Mouse (Mus musculus) liver, embryonic 14.5 days (tissue): ENCODE results near the gene Gins1. TPM values are rescaled to one million over a fixed set of nuclear protein-coding genes. Genes with fewer than 3 reads are reported as not detected.

ENCODE experiments used
- ATAC-seq: fragments of 200-750 bp; cut with Nextera tagmentation; 2 replicates; pipeline ENCODE4 v1.8.0; 2017; ENCODE audit warnings: moderate number of reproducible peaks, mild to moderate bottlenecking, moderate library complexity; ENCODE audit not compliant: insufficient read depth
- DNase-seq, 3 experiments: peaks; one replicate each; pipeline ENCODE4 v3.0.0-alpha.2; 2012 to 2013; ENCODE audit warnings: low read depth in 3 of 3, low spot score in 3 of 3
- H3K27ac ChIP-seq: fragments of 300-500 bp; sonication (generic); 2 replicates; pipeline ENCODE4 v1.5.1; 2014; ENCODE audit warnings: moderate library complexity, mild to moderate bottlenecking, control low read depth, inconsistent platforms
- H3K27me3 ChIP-seq: fragments of 300-500 bp; sonication (generic); 2 replicates; pipeline ENCODE4 v1.6.1; 2014; ENCODE audit warnings: mild to moderate bottlenecking, low read length, moderate library complexity; ENCODE audit not compliant: control insufficient read depth, insufficient read depth
- H3K36me3 ChIP-seq: fragments of 300-500 bp; sonication (generic); replicated peaks from 2 replicates; pipeline ENCODE4 v1.6.1; 2014; ENCODE audit warnings: low read depth; ENCODE audit not compliant: control insufficient read depth, insufficient read depth
- H3K4me1 ChIP-seq, 2 experiments: fragments of 200-500 bp in 1 of 2; fragments of 300-500 bp in 1 of 2; sonication (generic) in 1 of 2; replicated peaks; 2 replicates each; pipeline ENCODE4 v1.6.1; 2012 to 2014; ENCODE audit warnings: antibody characterized with exemption in 1 of 2, inconsistent platforms in 1 of 2, low read length in 1 of 2; ENCODE audit not compliant: control insufficient read depth in 2 of 2, insufficient read depth in 2 of 2
- H3K4me2 ChIP-seq: fragments of 300-500 bp; sonication (generic); 2 replicates; pipeline ENCODE4 v1.6.1; 2014; ENCODE audit warnings: low read depth, mild to moderate bottlenecking, control low read depth, moderate library complexity
- H3K4me3 ChIP-seq, 2 experiments: fragments of 200-500 bp in 1 of 2; fragments of 300-500 bp in 1 of 2; sonication (generic) in 1 of 2; 2 replicates each; pipeline ENCODE4 v1.5.1; 2012 to 2014; ENCODE audit warnings: low read depth in 2 of 2, low read length in 2 of 2, mild to moderate bottlenecking in 2 of 2, control low read depth in 1 of 2, inconsistent platforms in 1 of 2, moderate library complexity in 1 of 2; ENCODE audit not compliant: insufficient read depth in 1 of 2
- H3K9ac ChIP-seq: fragments of 300-500 bp; sonication (generic); replicated peaks from 2 replicates; pipeline ENCODE4 v1.6.1; 2014; ENCODE audit warnings: mild to moderate bottlenecking, control low read depth, moderate library complexity
- H3K9me3 ChIP-seq: fragments of 300-500 bp; sonication (generic); 2 replicates; pipeline ENCODE4 v1.6.1; 2016; ENCODE audit warnings: low read length, mixed read lengths; ENCODE audit not compliant: control insufficient read depth
- CTCF ChIP-seq: IDR thresholded peaks from 2 replicates; pipeline ENCODE4 v1.5.1; 2016; ENCODE audit warnings: antibody characterized with exemption, low read depth, control low read depth
- EP300 ChIP-seq: IDR thresholded peaks from 2 replicates; pipeline ENCODE4 v1.6.1; 2016; ENCODE audit warnings: antibody characterized with exemption, low read depth
- WGBS: fragments of 180-500 bp; shearing (Covaris S2); extraction: QIAGEN DNeasy Blood & Tissue Kit; methylation state at CpG from one replicate; pipeline ENCODE4 v1.1.7; 2014; ENCODE audit not compliant: insufficient replicate concordance; 5-methylcytosine and 5-hydroxymethylcytosine counted together
- polyA plus RNA-seq, 2 experiments: library from polyadenylated mRNA; depleted of rRNA in 1 of 2; stranded (reverse) in 1 of 2; unstranded in 1 of 2; fragments of >200 nt; fragmentation: Nextera tagmentation in 1 of 2; extraction: Ambion mirVana in 1 of 2; gene quantifications; 2 replicates each; pipeline versions ENCODE4 v1.2.1 to v1.2.3; 2012 to 2014

Gins1 gene
- polyA plus RNA-seq, 2 experiments: 30.7 to 48.5 TPM

GRCm38 (mm10) chr2:150920543-150920942, 15.3 kb downstream of the Gins1 start:
- H3K4me3 ChIP-seq: no peak overlapping the region
- H3K27me3 ChIP-seq: no peaks in the 10 kb centered on the region
- no peak overlapping the region for H3K4me2 ChIP-seq
- no peak overlapping the region for H3K9ac ChIP-seq
- no peak for DNase-seq
- no peak for ATAC-seq
- peaks cover 0 to 3% of the 10 kb centered on the region in 2 experiments; a peak in 2 of 4 replicates for H3K4me1 ChIP-seq
- peaks cover 22% of the 10 kb centered on the region for H3K36me3 ChIP-seq
- TF ChIP-seq EP300: no peak
- no peak overlapping the region for H3K27ac ChIP-seq
- no peaks in the 10 kb centered on the region for H3K9me3 ChIP-seq
- 51% methylated on average over 3 of the region's 3 CpGs for WGBS

DNA sequence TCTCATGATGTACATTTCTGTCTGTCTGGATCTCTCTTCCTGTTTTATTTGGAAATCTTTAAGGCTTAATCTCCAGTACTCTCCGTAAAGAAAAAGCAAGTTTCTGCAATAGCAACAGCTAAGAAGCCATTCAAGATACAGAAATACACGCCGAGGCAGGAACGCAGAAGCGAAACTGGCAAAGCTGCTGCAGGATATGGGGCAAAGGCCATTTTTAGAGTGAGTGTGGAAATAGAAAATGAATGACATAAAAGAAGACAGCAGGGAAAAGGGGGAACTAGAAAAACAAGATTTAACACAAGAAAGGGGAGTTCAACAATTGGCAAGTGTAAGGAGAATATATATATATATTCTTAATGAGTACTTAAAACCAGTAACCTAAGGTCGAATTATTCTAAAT, 16.5 kb downstream of the Gins1 start:
- Histone ChIP-seq H3K4me3 (no peak overlapping the region), H3K4me2 (no peak overlapping the region), H3K36me3 (peaks cover 22% of the 10 kb centered on the region), H3K9ac (no peak overlapping the region), H3K27ac (no peak overlapping the region), H3K9me3 (no peaks in the 10 kb centered on the region), H3K27me3 (no peaks in the 10 kb centered on the region), H3K4me1 (no peaks in the 10 kb centered on the region; a peak in 1 of 4 replicates)
- 81% methylated on average over 6 of the region's 6 CpGs for WGBS
- TF ChIP-seq EP300 (no peak), CTCF (no peak)
- ATAC-seq: no peak
- DNase-seq: no peak

DNA sequence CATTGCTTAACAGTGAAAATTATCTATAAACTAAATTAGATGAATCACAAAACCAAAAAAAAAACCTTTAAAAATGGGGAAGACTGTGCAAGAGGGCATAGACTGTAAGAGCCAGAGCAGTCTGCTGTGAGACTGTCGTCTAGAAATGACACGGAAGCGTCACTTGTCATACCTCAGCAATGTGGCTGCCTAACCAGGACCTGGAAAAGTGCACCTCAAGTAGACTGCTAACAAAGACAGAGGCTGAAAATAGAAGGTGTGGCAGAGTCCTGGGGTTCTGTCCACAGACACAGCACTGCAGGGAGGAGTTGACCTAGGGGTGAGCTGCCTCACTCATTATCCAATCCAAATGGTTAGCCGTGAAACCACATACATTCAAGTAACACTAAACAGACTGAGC, 17.0 kb downstream of the Gins1 start:
- Histone ChIP-seq H3K27ac (no peak overlapping the region), H3K4me1 (no peaks in the 10 kb centered on the region; a peak in 1 of 4 replicates), H3K4me3 (no peak overlapping the region), H3K4me2 (no peak overlapping the region), H3K36me3 (peaks cover 21% of the 10 kb centered on the region), H3K9ac (no peak overlapping the region), H3K9me3 (no peaks in the 10 kb centered on the region), H3K27me3 (no peaks in the 10 kb centered on the region)
- ATAC-seq: no peak
- DNase-seq: no peak
- TF ChIP-seq CTCF (no peak), EP300 (no peak)
- 87% methylated on average over 4 of the region's 4 CpGs for WGBS

- Histone ChIP-seq H3K36me3 (peaks cover 26% of the 10 kb centered on the region), H3K4me2 (no peak overlapping the region), H3K9ac (no peak overlapping the region), H3K4me1 (no peaks in the 10 kb centered on the region; a peak in 1 of 4 replicates), H3K27ac (no peak overlapping the region), H3K9me3 (no peaks in the 10 kb centered on the region), H3K4me3 (no peak overlapping the region), H3K27me3 (no peaks in the 10 kb centered on the region)
- WGBS: 77% methylated on average over 3 of the region's 3 CpGs
- TF ChIP-seq EP300: no peak
- TF ChIP-seq CTCF: no peak
- DNase-seq (no peak), ATAC-seq (no peak)
Measured at GRCm38 (mm10) chr2:150923026-150923425, 17.8 kb downstream of the Gins1 start.

DNA sequence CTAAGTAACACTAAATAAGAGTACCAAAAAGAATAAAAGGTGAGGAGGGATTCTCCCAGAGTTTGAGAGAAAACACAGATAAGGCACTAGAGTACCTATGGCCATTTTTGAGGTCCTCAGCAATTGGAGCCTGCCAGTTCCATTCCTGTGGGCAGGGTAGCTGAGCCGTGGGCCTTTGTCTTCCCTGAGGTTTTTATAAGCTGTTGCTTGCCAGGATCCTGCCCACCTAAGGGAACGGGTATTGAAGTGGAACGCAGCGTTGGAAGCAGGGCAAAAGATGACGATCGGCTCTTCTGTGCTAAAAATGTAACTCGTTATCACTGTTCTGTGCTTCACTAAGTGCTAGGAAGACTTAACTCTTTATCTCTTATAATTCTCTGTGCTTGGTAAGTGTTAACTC, 18.3 kb downstream of the Gins1 start:
- WGBS: 48% methylated on average over 7 of the region's 7 CpGs
- H3K36me3 ChIP-seq: peaks cover 24% of the 10 kb centered on the region
- no peaks in the 10 kb centered on the region for H3K27me3 ChIP-seq
- DNase-seq (no peak), ATAC-seq (no peak)
- H3K4me3 ChIP-seq: no peak overlapping the region
- H3K9me3 ChIP-seq: no peaks in the 10 kb centered on the region
- H3K4me2 ChIP-seq: no peak overlapping the region
- no peak overlapping the region for H3K27ac ChIP-seq
- TF ChIP-seq CTCF (no peak), EP300 (no peak)
- no peaks in the 10 kb centered on the region; a peak in 1 of 4 replicates for H3K4me1 ChIP-seq
- H3K9ac ChIP-seq: no peak overlapping the region
